Mouse (Mus musculus): Measurements from ENCODE around the gene Crabp1.

Crabp1 gene

GRCm38 (mm10) chr9:54770140-54770780 lies 5.7 kb downstream of the Crabp1 start:
- CTCF ChIA-PET = interaction anchor here (0.6 kb wide), 1 partner anchor 848 kb away, joined by 8 read pairs; no protein-coding TSS in a partner anchor

- CTCF ChIA-PET = no interaction called here
Observed at GRCm38 (mm10) chr9:54776451-54776982, 12.0 kb downstream of the Crabp1 start.

GRCm38 (mm10) chr9:54779280-54779679 lies 14.7 kb downstream of the Crabp1 start:
- CTCF ChIA-PET = no interaction called here

GRCm38 (mm10) chr9:54782504-54782903 lies 18.0 kb downstream of the Crabp1 start:
- CTCF ChIA-PET = no interaction called here

GRCm38 (mm10) chr9:54784003-54784402 lies 19.5 kb downstream of the Crabp1 start:
- CTCF ChIA-PET = no interaction called here

GRCm38 (mm10) chr9:54785215-54785614 lies 20.7 kb downstream of the Crabp1 start:
- CTCF ChIA-PET = no interaction called here

GRCm38 (mm10) chr9:54786083-54786482 lies 21.5 kb downstream of the Crabp1 start:
- CTCF ChIA-PET = no interaction called here

- CTCF ChIA-PET = no interaction called here
Observed at GRCm38 (mm10) chr9:54787760-54788159, 23.2 kb downstream of the Crabp1 start.

- CTCF ChIA-PET = no interaction called here
Observed at GRCm38 (mm10) chr9:54790271-54790670, 25.7 kb downstream of the Crabp1 start.

- CTCF ChIA-PET = no interaction called here
Observed at GRCm38 (mm10) chr9:54801460-54801961, 37.0 kb downstream of the Crabp1 start.

GRCm38 (mm10) chr9:54802749-54803679 lies 38.5 kb downstream of the Crabp1 start:
- CTCF ChIA-PET = no interaction called here

GRCm38 (mm10) chr9:54804351-54804750 lies 39.8 kb downstream of the Crabp1 start:
- CTCF ChIA-PET = interaction anchor here (0.6 kb wide), 1 partner anchor 10 kb away, joined by 6 read pairs; no protein-coding TSS in a partner anchor

GRCm38 (mm10) chr9:54807761-54808160 lies 43.2 kb downstream of the Crabp1 start:
- CTCF ChIA-PET = no interaction called here

- CTCF ChIA-PET = no interaction called here
Observed at GRCm38 (mm10) chr9:54809953-54810352, 45.4 kb downstream of the Crabp1 start.

GRCm38 (mm10) chr9:54816508-54817201 lies 52.1 kb downstream of the Crabp1 start:
- CTCF ChIA-PET = no interaction called here

- CTCF ChIA-PET = no interaction called here
Observed at GRCm38 (mm10) chr9:54821442-54822100, 57.0 kb downstream of the Crabp1 start.

Measured in spleen, embryonic (tissue).